Mouse (Mus musculus): ENCODE results near the gene Prcd. TPM values are rescaled to one million over a fixed set of nuclear protein-coding genes. Genes with fewer than 3 reads are reported as not detected.
A peak's percentile ranks its signal among the peaks of the same experiment; 100 is the strongest.
"Not testable (repeated sequence)": the region's sequence is repeated elsewhere in the genome, so short reads cannot be mapped to it uniquely, and the experiment has no call there.

The Prcd gene
- polyA plus RNA-seq, 1 experiment, result 2.8 TPM

DNA sequence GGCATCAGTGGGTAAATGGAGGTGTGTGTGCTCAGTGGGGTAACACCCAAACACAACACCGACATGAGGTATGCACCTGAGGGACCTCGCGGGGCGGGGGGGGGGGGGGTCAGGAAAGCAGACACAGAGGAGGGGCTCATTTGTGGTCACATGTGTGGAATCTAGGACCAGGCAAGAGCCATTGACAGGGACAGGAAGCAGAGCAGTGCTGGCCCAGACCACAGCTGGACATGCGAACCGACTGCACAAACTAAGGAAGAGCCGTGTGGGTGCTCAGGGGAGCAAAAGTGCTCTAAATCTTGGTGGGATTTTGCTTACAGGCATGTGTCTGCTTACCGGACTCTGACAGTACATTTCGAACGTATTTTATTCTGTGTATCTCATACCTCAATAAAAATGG lies 12.0 kb downstream of the Prcd start:
- 73% methylated on average over 10 of the region's 10 CpGs for WGBS
- no peak for DNase-seq
- H3K4me3 ChIP-seq (replicated peaks; ENCODE audit: extremely low read depth, low read depth, low read length), result no peak overlapping the region
- H3K4me1 ChIP-seq (ENCODE audit: control insufficient read depth, insufficient read depth, low read length), result peaks cover 9% of the 10 kb centered on the region; the same call in 1 of the 2 replicates
- TF ChIP-seq CTCF (IDR thresholded peaks at IDR 0.05; ENCODE audit: insufficient read depth, low read length), result no peak
- no peak for TF ChIP-seq POLR2A (IDR thresholded peaks at IDR 0.05; ENCODE audit: borderline replicate concordance, extremely low read depth, low read depth, low read length)

DNA sequence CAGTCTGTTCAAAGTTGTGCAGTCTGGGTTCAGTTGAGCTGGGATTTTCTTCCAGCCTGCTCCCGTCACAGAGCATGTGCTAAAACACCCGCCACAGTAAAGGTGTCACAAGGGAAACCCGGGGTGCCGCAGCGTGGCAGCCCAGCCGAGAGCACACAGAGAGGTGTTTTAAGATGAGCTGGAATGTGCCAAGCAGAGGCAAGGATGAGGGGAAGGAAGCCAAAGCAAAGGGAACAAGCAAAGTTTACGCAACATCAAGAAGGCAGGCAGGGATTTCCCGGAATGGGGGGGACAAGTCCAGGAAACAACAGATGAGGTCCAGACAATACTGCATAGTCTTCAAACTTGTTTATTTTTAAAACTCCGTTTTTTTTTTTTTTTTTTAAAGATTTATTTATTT lies 13.2 kb downstream of the Prcd start:
- TF ChIP-seq POLR2A (IDR thresholded peaks at IDR 0.05; ENCODE audit: borderline replicate concordance, extremely low read depth, low read depth, low read length) (no peak), CTCF (IDR thresholded peaks at IDR 0.05; ENCODE audit: insufficient read depth, low read length) (no peak)
- 15% methylated on average over 9 of the region's 9 CpGs for WGBS
- DNase-seq, result peak; percentile 44
- no peak overlapping the region for H3K4me3 ChIP-seq (replicated peaks; ENCODE audit: extremely low read depth, low read depth, low read length)
- peaks cover 6% of the 10 kb centered on the region; the same call in 1 of the 2 replicates for H3K4me1 ChIP-seq (ENCODE audit: control insufficient read depth, insufficient read depth, low read length)

- H3K4me3 ChIP-seq (replicated peaks; ENCODE audit: extremely low read depth, low read depth, low read length); H3K4me1 ChIP-seq (ENCODE audit: control insufficient read depth, insufficient read depth, low read length); DNase-seq: not testable (repeated sequence)
- 51% methylated on average over 5 of the region's 5 CpGs for WGBS
These were observed 13.7 kb downstream of the Prcd start for GRCm38 (mm10) chr11:116667012-116667411.

- peaks cover 7% of the 10 kb centered on the region for H3K4me1 ChIP-seq (ENCODE audit: control insufficient read depth, insufficient read depth, low read length)
- no peak for TF ChIP-seq CTCF (IDR thresholded peaks at IDR 0.05; ENCODE audit: insufficient read depth, low read length)
These were observed 14.6 kb downstream of the Prcd start for GRCm38 (mm10) chr11:116667930-116668329.

GRCm38 (mm10) chr11:116668381-116668825 lies 15.1 kb downstream of the Prcd start:
- WGBS, result 70% methylated on average over 10 of the region's 10 CpGs

More at GRCm38 (mm10) chr11:116667930-116668329, 14.6 kb downstream of the Prcd start:
- DNase-seq, result no peak
- no peak overlapping the region for H3K4me3 ChIP-seq (replicated peaks; ENCODE audit: extremely low read depth, low read depth, low read length)
- 64% methylated on average over 8 of the region's 8 CpGs for WGBS

GRCm38 (mm10) chr11:116668839-116669238 lies 15.5 kb downstream of the Prcd start:
- DNase-seq, result no peak
- H3K4me3 ChIP-seq (replicated peaks; ENCODE audit: extremely low read depth, low read depth, low read length), result no peak overlapping the region
- 62% methylated on average over 7 of the region's 7 CpGs for WGBS
- TF ChIP-seq CTCF (IDR thresholded peaks at IDR 0.05; ENCODE audit: insufficient read depth, low read length) (no peak), POLR2A (IDR thresholded peaks at IDR 0.05; ENCODE audit: borderline replicate concordance, extremely low read depth, low read depth, low read length) (no peak)
- peaks cover 7% of the 10 kb centered on the region for H3K4me1 ChIP-seq (ENCODE audit: control insufficient read depth, insufficient read depth, low read length)

More at GRCm38 (mm10) chr11:116668381-116668825, 15.1 kb downstream of the Prcd start:
- no peak overlapping the region for H3K4me3 ChIP-seq (replicated peaks; ENCODE audit: extremely low read depth, low read depth, low read length)
- H3K4me1 ChIP-seq (ENCODE audit: control insufficient read depth, insufficient read depth, low read length), result peaks cover 7% of the 10 kb centered on the region
- DNase-seq, result no peak
- TF ChIP-seq POLR2A (IDR thresholded peaks at IDR 0.05; ENCODE audit: borderline replicate concordance, extremely low read depth, low read depth, low read length) (no peak), CTCF (IDR thresholded peaks at IDR 0.05; ENCODE audit: insufficient read depth, low read length) (no peak)

DNA sequence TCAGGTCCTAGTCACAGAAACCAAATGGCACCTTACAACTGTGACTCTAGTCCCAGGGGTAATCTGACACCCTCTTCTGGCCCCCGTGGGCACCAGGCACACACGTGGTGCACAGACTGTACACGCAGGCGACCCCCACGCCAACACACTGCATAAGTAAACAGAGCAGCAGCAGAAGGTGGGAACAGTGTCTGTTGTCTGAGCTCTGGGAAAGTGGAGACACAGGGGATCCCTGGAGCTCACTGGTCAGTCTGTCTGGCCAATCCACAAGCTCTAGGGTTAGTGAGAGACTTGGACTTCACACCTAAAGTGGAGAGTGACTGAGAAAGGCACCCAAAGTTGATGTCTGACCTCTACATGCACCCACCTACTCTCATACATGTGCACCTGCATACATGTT lies 16.0 kb downstream of the Prcd start:
- 49% methylated on average over 5 of the region's 5 CpGs for WGBS
- TF ChIP-seq CTCF (IDR thresholded peaks at IDR 0.05; ENCODE audit: insufficient read depth, low read length) (no peak), POLR2A (IDR thresholded peaks at IDR 0.05; ENCODE audit: borderline replicate concordance, extremely low read depth, low read depth, low read length) (no peak)
- Histone ChIP-seq H3K4me3 (replicated peaks; ENCODE audit: extremely low read depth, low read depth, low read length) (no peak overlapping the region), H3K4me1 (ENCODE audit: control insufficient read depth, insufficient read depth, low read length) (peaks cover 7% of the 10 kb centered on the region)
- DNase-seq, result no peak

GRCm38 (mm10) chr11:116669787-116670365 lies 16.5 kb downstream of the Prcd start:
- DNase-seq, result no peak
- Histone ChIP-seq H3K4me3 (replicated peaks; ENCODE audit: extremely low read depth, low read depth, low read length) (no peak overlapping the region), H3K4me1 (ENCODE audit: control insufficient read depth, insufficient read depth, low read length) (peaks cover 7% of the 10 kb centered on the region)
- WGBS, result 61% methylated on average over 13 of the region's 13 CpGs
- TF ChIP-seq POLR2A (IDR thresholded peaks at IDR 0.05; ENCODE audit: borderline replicate concordance, extremely low read depth, low read depth, low read length) (no peak), CTCF (IDR thresholded peaks at IDR 0.05; ENCODE audit: insufficient read depth, low read length) (no peak)

GRCm38 (mm10) chr11:116670386-116670785 lies 17.1 kb downstream of the Prcd start:
- 78% methylated on average over 7 of the region's 7 CpGs for WGBS
- H3K4me3 ChIP-seq (replicated peaks; ENCODE audit: extremely low read depth, low read depth, low read length), result no peak overlapping the region

GRCm38 (mm10) chr11:116671112-116671844 lies 17.9 kb downstream of the Prcd start:
- peak overlapping the region; percentile 80 for H3K4me3 ChIP-seq (replicated peaks; ENCODE audit: extremely low read depth, low read depth, low read length)
- H3K4me1 ChIP-seq (ENCODE audit: control insufficient read depth, insufficient read depth, low read length), result peaks cover 5% of the 10 kb centered on the region
- WGBS, result under 1% methylated on average over 45 of the region's 45 CpGs
- DNase-seq, result peak; percentile 98
- TF ChIP-seq POLR2A (IDR thresholded peaks at IDR 0.05; ENCODE audit: borderline replicate concordance, extremely low read depth, low read depth, low read length) (peak; percentile 80; the same call in 1 of the 2 replicates), CTCF (IDR thresholded peaks at IDR 0.05; ENCODE audit: insufficient read depth, low read length) (peak; percentile 71)

More at GRCm38 (mm10) chr11:116670386-116670785, 17.1 kb downstream of the Prcd start:
- DNase-seq, result no peak
- no peak for TF ChIP-seq POLR2A (IDR thresholded peaks at IDR 0.05; ENCODE audit: borderline replicate concordance, extremely low read depth, low read depth, low read length)
- TF ChIP-seq CTCF (IDR thresholded peaks at IDR 0.05; ENCODE audit: insufficient read depth, low read length), result no peak
- H3K4me1 ChIP-seq (ENCODE audit: control insufficient read depth, insufficient read depth, low read length), result peaks cover 7% of the 10 kb centered on the region

Data from lung, adult 2 months (tissue).